Mouse (Mus musculus): Measurements from ENCODE around the gene 4833420G17Rik.
"Not testable (repeated sequence)": the region's sequence is repeated elsewhere in the genome, so short reads cannot be mapped to it uniquely, and the experiment has no call there.

Gene 4833420G17Rik

GRCm38 (mm10) chr13:119462596-119463560 is at the start of gene 4833420G17Rik:
TSS of gene 4833420G17Rik (plus strand) at chr13:119462768.
- DNase-seq (ENCODE audit: low read depth, low spot score) = peak; percentile 96

GRCm38 (mm10) chr13:119413026-119413425 is 49.5 kb upstream of the 4833420G17Rik start:
- no peak for DNase-seq (ENCODE audit: low read depth, low spot score)

- no peak for DNase-seq (ENCODE audit: low read depth, low spot score)
Measured at GRCm38 (mm10) chr13:119418479-119418878, 44.1 kb upstream of the 4833420G17Rik start.

GRCm38 (mm10) chr13:119430164-119430563 is 32.4 kb upstream of the 4833420G17Rik start:
- DNase-seq (ENCODE audit: low read depth, low spot score) = peak; percentile 44

GRCm38 (mm10) chr13:119432041-119432440 is 30.5 kb upstream of the 4833420G17Rik start:
- no peak for DNase-seq (ENCODE audit: low read depth, low spot score)

GRCm38 (mm10) chr13:119434359-119434758 is 28.2 kb upstream of the 4833420G17Rik start:
- DNase-seq (ENCODE audit: low read depth, low spot score) = no peak

GRCm38 (mm10) chr13:119442244-119442643 is 20.3 kb upstream of the 4833420G17Rik start:
- DNase-seq (ENCODE audit: low read depth, low spot score) = no peak

GRCm38 (mm10) chr13:119453563-119453962 is 9.0 kb upstream of the 4833420G17Rik start:
- DNase-seq (ENCODE audit: low read depth, low spot score) = no peak

GRCm38 (mm10) chr13:119455082-119455481 is 7.5 kb upstream of the 4833420G17Rik start:
- DNase-seq (ENCODE audit: low read depth, low spot score) = no peak

- DNase-seq (ENCODE audit: low read depth, low spot score) = no peak
Measured at GRCm38 (mm10) chr13:119456342-119456741, 6.2 kb upstream of the 4833420G17Rik start.

- DNase-seq (ENCODE audit: low read depth, low spot score) = no peak
Measured at GRCm38 (mm10) chr13:119461900-119462595, 520 bp upstream of the 4833420G17Rik start.

- DNase-seq (ENCODE audit: low read depth, low spot score) = no peak
Measured at GRCm38 (mm10) chr13:119476631-119477030, 14.1 kb downstream of the 4833420G17Rik start.

- DNase-seq (ENCODE audit: low read depth, low spot score) = no peak
Measured at GRCm38 (mm10) chr13:119477789-119478188, 15.2 kb downstream of the 4833420G17Rik start.

GRCm38 (mm10) chr13:119487354-119487753 is 24.8 kb downstream of the 4833420G17Rik start:
- peak; percentile 20 for DNase-seq (ENCODE audit: low read depth, low spot score)

- DNase-seq (ENCODE audit: low read depth, low spot score) = peak; percentile 93
Measured at GRCm38 (mm10) chr13:119487880-119488580, 25.5 kb downstream of the 4833420G17Rik start, which contains the start of the genes Tmem267 and 3110070M22Rik. TSS of gene Tmem267 (plus strand) at chr13:119488039. TSS of gene 3110070M22Rik (minus strand) at chr13:119488383.

GRCm38 (mm10) chr13:119492083-119492482 is 29.5 kb downstream of the 4833420G17Rik start:
- DNase-seq (ENCODE audit: low read depth, low spot score) = not testable (repeated sequence)

GRCm38 (mm10) chr13:119494938-119495337 is 32.4 kb downstream of the 4833420G17Rik start:
- DNase-seq (ENCODE audit: low read depth, low spot score) = not testable (repeated sequence)

Data from brain, adult 2 months (tissue).